Mouse (Mus musculus): ENCODE measurements around the gene Ubxn1. TPM values are rescaled to one million over a fixed set of nuclear protein-coding genes. Genes with fewer than 3 reads are reported as not detected.
"Not testable (repeated sequence)": the region's sequence is repeated elsewhere in the genome, so short reads cannot be mapped to it uniquely, and the experiment has no call there.

Ubxn1 gene
- total RNA-seq, 2 experiments from 2014 or later: 93.5 to 100 TPM

- DNase-seq (ENCODE audit: low spot score in 2 of 2): peak; percentile 64 to 80
- no peak for TF ChIP-seq CTCF (conservative IDR thresholded peaks at IDR 0.05)
- Histone ChIP-seq H3K27ac (peak overlapping the region; percentile 97), H3K4me3 (peak overlapping the region; percentile 80)
Measured at GRCm38 (mm10) chr19:8839908-8840791, 31.1 kb upstream of the Ubxn1 start.

- no peak for TF ChIP-seq CTCF (conservative IDR thresholded peaks at IDR 0.05)
- peak overlapping the region; percentile 80 for H3K4me3 ChIP-seq
- DNase-seq (ENCODE audit: low spot score in 2 of 2): no peak
- peak overlapping the region; percentile 97; the same call in 1 of the 2 replicates for H3K27ac ChIP-seq
Measured at GRCm38 (mm10) chr19:8841012-8841411, 30.3 kb upstream of the Ubxn1 start.

GRCm38 (mm10) chr19:8842961-8843360 is 28.3 kb upstream of the Ubxn1 start:
- no peak for TF ChIP-seq CTCF (conservative IDR thresholded peaks at IDR 0.05)
- no peak for DNase-seq (ENCODE audit: low spot score in 2 of 2)
- H3K27ac ChIP-seq: no peak overlapping the region
- H3K4me3 ChIP-seq: no peak overlapping the region

GRCm38 (mm10) chr19:8844371-8845129 is 26.7 kb upstream of the Ubxn1 start:
- H3K4me3 ChIP-seq: no peak overlapping the region
- peak; percentile 68 to 89 for DNase-seq (ENCODE audit: low spot score in 2 of 2)
- no peak overlapping the region for H3K27ac ChIP-seq
- TF ChIP-seq CTCF (conservative IDR thresholded peaks at IDR 0.05): peak; percentile 87

GRCm38 (mm10) chr19:8848356-8848755 is 22.9 kb upstream of the Ubxn1 start:
- no peak for DNase-seq (ENCODE audit: low spot score in 2 of 2)
- Histone ChIP-seq H3K4me3 (no peak overlapping the region), H3K27ac (no peak overlapping the region)
- TF ChIP-seq CTCF (conservative IDR thresholded peaks at IDR 0.05): no peak

GRCm38 (mm10) chr19:8850402-8850901 is 20.8 kb upstream of the Ubxn1 start, which contains the start of gene Lrrn4cl:
Gene Lrrn4cl, plus strand, starts transcription at chr19:8850768.
- TF ChIP-seq CTCF (conservative IDR thresholded peaks at IDR 0.05): no peak
- no peak within 1 kb of the TSS for H3K4me3 ChIP-seq
- DNase-seq (ENCODE audit: low spot score in 2 of 2): no peak
- no peak within 1 kb of the TSS for H3K27ac ChIP-seq

GRCm38 (mm10) chr19:8851639-8852038 is 19.7 kb upstream of the Ubxn1 start:
- no peak for DNase-seq (ENCODE audit: low spot score in 2 of 2)
- H3K27ac ChIP-seq: no peak overlapping the region

GRCm38 (mm10) chr19:8852236-8852928 is 18.9 kb upstream of the Ubxn1 start:
- Histone ChIP-seq H3K4me3 (no peak overlapping the region), H3K27ac (no peak overlapping the region)
- no peak for TF ChIP-seq CTCF (conservative IDR thresholded peaks at IDR 0.05)
- DNase-seq (ENCODE audit: low spot score in 2 of 2): no peak

More at GRCm38 (mm10) chr19:8851639-8852038, 19.7 kb upstream of the Ubxn1 start:
- TF ChIP-seq CTCF (conservative IDR thresholded peaks at IDR 0.05): no peak
- H3K4me3 ChIP-seq: no peak overlapping the region

- no peak for TF ChIP-seq CTCF (conservative IDR thresholded peaks at IDR 0.05)
- no peak for DNase-seq (ENCODE audit: low spot score in 2 of 2)
- Histone ChIP-seq H3K4me3 (no peak overlapping the region), H3K27ac (no peak overlapping the region)
Measured at GRCm38 (mm10) chr19:8853117-8853516, 18.2 kb upstream of the Ubxn1 start.

- peak; percentile 85 for TF ChIP-seq CTCF (conservative IDR thresholded peaks at IDR 0.05)
- H3K27ac ChIP-seq: no peak overlapping the region
- peak in 1 of 2 experiments; percentile 47 for DNase-seq (ENCODE audit: low spot score in 2 of 2)
- H3K4me3 ChIP-seq: no peak overlapping the region
Measured at GRCm38 (mm10) chr19:8857689-8858088, 13.6 kb upstream of the Ubxn1 start.

- no peak for DNase-seq (ENCODE audit: low spot score in 2 of 2)
- H3K27ac ChIP-seq: no peak overlapping the region
- no peak overlapping the region for H3K4me3 ChIP-seq
- peak; percentile 64 for TF ChIP-seq CTCF (conservative IDR thresholded peaks at IDR 0.05)
Measured at GRCm38 (mm10) chr19:8859018-8859417, 12.3 kb upstream of the Ubxn1 start.

- no peak for TF ChIP-seq CTCF (conservative IDR thresholded peaks at IDR 0.05)
- no peak for DNase-seq (ENCODE audit: low spot score in 2 of 2)
- Histone ChIP-seq H3K27ac (no peak overlapping the region), H3K4me3 (no peak overlapping the region)
Measured at GRCm38 (mm10) chr19:8864265-8864664, 7.0 kb upstream of the Ubxn1 start.

- peak overlapping the region; percentile 94; the same call in 1 of the 2 replicates for H3K27ac ChIP-seq
- H3K4me3 ChIP-seq; DNase-seq (ENCODE audit: low spot score in 2 of 2): not testable (repeated sequence)
Measured at GRCm38 (mm10) chr19:8870381-8870780, 915 bp upstream of the Ubxn1 start.
